Mouse (Mus musculus) liver, adult 2 months (tissue): ENCODE data around the gene Ptch1.

ENCODE experiments used
- CTCF ChIP-seq: fragments of 200-500 bp; IDR thresholded peaks from 2 replicates; pipeline ENCODE4 v1.5.1; 2011; ENCODE audit warnings: low read depth, low read length, control low read depth
- POLR2A ChIP-seq: fragments of 200-500 bp; IDR thresholded peaks from 2 replicates; pipeline ENCODE4 v1.6.1; 2011; ENCODE audit warnings: low read length, control low read depth; ENCODE audit not compliant: insufficient read depth; ENCODE audit errors: extremely low read depth

DNA sequence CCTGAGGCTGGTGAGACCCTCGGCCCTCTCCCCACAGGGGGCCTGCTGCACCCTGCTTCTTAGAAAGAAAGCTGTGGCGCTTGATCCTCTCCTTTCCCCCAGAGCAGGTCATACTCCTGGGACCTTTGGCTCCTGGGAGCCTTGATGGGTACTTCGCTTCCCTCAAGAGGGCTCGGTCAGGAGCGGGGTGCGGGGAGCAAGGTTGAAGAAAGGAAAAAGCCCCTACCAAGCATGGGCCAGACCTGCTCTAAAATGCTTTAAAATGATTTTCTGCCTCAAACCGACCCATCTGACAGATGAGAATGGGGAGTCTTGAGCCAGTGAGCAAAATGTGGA, 85.7 kb downstream of the Ptch1 start:
- TF ChIP-seq CTCF (no peak), POLR2A (no peak)
